Mouse (Mus musculus) midbrain, embryonic 14.5 days (tissue): ENCODE data around the gene Atp8b5. TPM values are rescaled to one million over a fixed set of nuclear protein-coding genes. Genes with fewer than 3 reads are reported as not detected.

Source experiments
- ATAC-seq: fragments of 200-750 bp; cut with Nextera tagmentation; 2 replicates; pipeline ENCODE4 v1.8.0; 2017; ENCODE audit warnings: moderate number of reproducible peaks, moderate library complexity; ENCODE audit not compliant: low FRiP score, low TSS enrichment
- DNase-seq: peaks from one replicate; pipeline ENCODE4 v3.0.0-alpha.2; 2015
- H3K27ac ChIP-seq: fragments of 300-500 bp; sonication (generic); replicated peaks from 2 replicates; pipeline ENCODE4 v1.5.1; 2014; ENCODE audit warnings: mild to moderate bottlenecking, low read depth, low read length, moderate library complexity
- H3K27me3 ChIP-seq: fragments of 300-500 bp; sonication (generic); 2 replicates; pipeline ENCODE4 v1.6.1; 2014; ENCODE audit warnings: low read length, control low read depth, mixed read lengths; ENCODE audit not compliant: control insufficient read depth, insufficient read depth
- H3K36me3 ChIP-seq: fragments of 300-500 bp; sonication (generic); 2 replicates; pipeline ENCODE4 v1.6.1; 2014; ENCODE audit warnings: low read length, control low read depth; ENCODE audit not compliant: control insufficient read depth, insufficient read depth
- H3K4me1 ChIP-seq: fragments of 300-500 bp; sonication (generic); 2 replicates; pipeline ENCODE4 v1.6.1; 2014; ENCODE audit warnings: mild to moderate bottlenecking, antibody characterized with exemption, low read length, control low read depth; ENCODE audit not compliant: control insufficient read depth, insufficient read depth
- H3K4me2 ChIP-seq: fragments of 300-500 bp; sonication (generic); 2 replicates; pipeline ENCODE4 v1.6.1; 2014; ENCODE audit warnings: mild to moderate bottlenecking, low read length, moderate library complexity
- H3K4me3 ChIP-seq: fragments of 300-500 bp; sonication (generic); replicated peaks from 2 replicates; pipeline ENCODE4 v1.5.1; 2014; ENCODE audit warnings: low read depth, low read length
- H3K9ac ChIP-seq: fragments of 300-500 bp; sonication (generic); replicated peaks from 2 replicates; pipeline ENCODE4 v1.6.1; 2014; ENCODE audit warnings: mild to moderate bottlenecking, low read length, moderate library complexity
- H3K9me3 ChIP-seq: fragments of 300-500 bp; sonication (generic); 2 replicates; pipeline ENCODE4 v1.6.1; 2016; ENCODE audit warnings: low read length, control low read depth, mixed read lengths; ENCODE audit not compliant: control insufficient read depth
- WGBS: fragments of 180-500 bp; shearing (Covaris S2); extraction: QIAGEN DNeasy Blood & Tissue Kit; methylation state at CpG from one replicate; pipeline ENCODE4 v1.1.7; 2014; 5-methylcytosine and 5-hydroxymethylcytosine counted together
- polyA plus RNA-seq: library from polyadenylated mRNA; unstranded; fragments of >200 nt; fragmentation: Nextera tagmentation; extraction: Ambion mirVana; gene quantifications from 2 replicates; pipeline ENCODE4 v1.2.1, GENCODE M21; 2014

Gene Atp8b5
- polyA plus RNA-seq, 1 experiment from 2014 or later = 0.57 TPM

GRCm38 (mm10) chr4:43417269-43418062 lies 150.5 kb downstream of the Atp8b5 start:
- Histone ChIP-seq H3K9me3 (no peaks in the 10 kb centered on the region), H3K27ac (no peak overlapping the region), H3K4me3 (no peak overlapping the region), H3K36me3 (peaks cover 74% of the 10 kb centered on the region), H3K27me3 (no peaks in the 10 kb centered on the region), H3K4me1 (no peaks in the 10 kb centered on the region), H3K4me2 (no peak overlapping the region), H3K9ac (no peak overlapping the region)
- WGBS = 72% methylated on average over 16 of the region's 16 CpGs
- ATAC-seq (no peak), DNase-seq (no peak)

DNA sequence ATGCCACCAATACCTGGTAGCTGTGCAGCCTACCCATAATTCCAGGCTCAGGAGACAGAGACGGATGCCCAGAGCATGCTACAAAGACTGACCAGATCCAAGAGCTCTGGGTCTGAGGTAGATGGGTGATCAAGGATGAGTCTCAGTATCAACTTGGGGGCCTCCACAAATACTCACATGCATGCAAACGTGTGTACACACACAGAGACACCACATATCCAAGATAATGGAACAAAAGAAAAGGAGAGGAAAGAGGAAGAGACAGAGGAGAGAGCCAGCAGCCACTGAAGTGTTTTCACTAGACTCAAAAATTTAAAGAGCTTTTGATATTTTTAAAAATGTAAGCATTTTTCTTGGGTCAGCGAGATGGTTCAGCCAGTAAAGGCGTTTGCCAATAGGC lies 151.5 kb downstream of the Atp8b5 start:
- no peak overlapping the region for H3K4me3 ChIP-seq
- peaks cover 9% of the 10 kb centered on the region; the same call in 1 of the 2 replicates for H3K27me3 ChIP-seq
- H3K27ac ChIP-seq = no peak overlapping the region
- H3K36me3 ChIP-seq = peaks cover 78% of the 10 kb centered on the region
- no peaks in the 10 kb centered on the region for H3K9me3 ChIP-seq
- no peaks in the 10 kb centered on the region for H3K4me1 ChIP-seq
- no peak for DNase-seq
- ATAC-seq = no peak
- H3K4me2 ChIP-seq = no peak overlapping the region
- no peak overlapping the region for H3K9ac ChIP-seq
- 73% methylated on average over 4 of the region's 4 CpGs for WGBS

DNA sequence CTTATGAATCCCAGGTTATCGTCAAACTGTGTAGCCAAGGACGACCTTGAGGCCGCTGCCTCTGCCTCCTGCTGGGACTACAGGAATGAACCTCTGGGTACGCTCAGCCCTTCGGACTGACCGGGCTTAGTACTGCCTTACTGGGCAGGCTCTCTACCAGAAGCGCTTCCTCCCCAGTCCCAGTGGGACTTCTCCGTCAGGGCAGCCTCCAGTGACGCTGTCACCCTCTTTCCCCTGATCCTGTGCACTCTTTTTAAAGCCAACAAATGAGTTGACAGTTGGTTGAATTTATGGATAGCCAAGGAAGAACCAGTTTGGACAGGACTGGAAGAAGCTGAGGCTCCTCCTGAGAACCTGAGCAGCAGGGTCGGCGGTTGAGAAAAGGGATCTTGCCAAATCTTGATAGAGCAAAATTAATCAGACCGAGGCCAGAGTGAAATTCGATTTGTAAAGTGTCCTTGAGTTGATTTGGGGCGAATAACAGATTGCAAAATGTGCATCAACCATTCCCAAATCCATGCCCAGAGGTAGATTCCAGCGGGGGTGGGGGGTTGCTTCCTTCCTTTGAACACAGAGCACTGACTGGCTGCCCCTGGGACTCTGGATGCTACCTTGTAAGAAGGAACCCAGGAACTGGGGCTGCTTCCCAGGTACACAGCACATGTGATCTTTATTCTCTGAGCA lies 152.2 kb downstream of the Atp8b5 start:
- no peaks in the 10 kb centered on the region for H3K9me3 ChIP-seq
- H3K4me2 ChIP-seq = no peak overlapping the region
- no peak for DNase-seq
- no peak overlapping the region for H3K27ac ChIP-seq
- H3K27me3 ChIP-seq = peaks cover 12% of the 10 kb centered on the region; the same call in 1 of the 2 replicates
- WGBS = 56% methylated on average over 15 of the region's 15 CpGs
- H3K9ac ChIP-seq = no peak overlapping the region
- H3K4me3 ChIP-seq = no peak overlapping the region
- ATAC-seq = no peak
- no peaks in the 10 kb centered on the region for H3K4me1 ChIP-seq
- peaks cover 84% of the 10 kb centered on the region for H3K36me3 ChIP-seq

GRCm38 (mm10) chr4:43419801-43420281 lies 152.9 kb downstream of the Atp8b5 start:
- H3K36me3 ChIP-seq = peaks cover 87% of the 10 kb centered on the region
- H3K4me3 ChIP-seq = no peak overlapping the region
- H3K27ac ChIP-seq = no peak overlapping the region
- no peak overlapping the region for H3K9ac ChIP-seq
- ATAC-seq = no peak
- H3K27me3 ChIP-seq = peaks cover 18% of the 10 kb centered on the region; the same call in 1 of the 2 replicates
- no peaks in the 10 kb centered on the region for H3K4me1 ChIP-seq
- no peak for DNase-seq
- 78% methylated on average over 9 of the region's 9 CpGs for WGBS
- H3K9me3 ChIP-seq = no peaks in the 10 kb centered on the region
- H3K4me2 ChIP-seq = no peak overlapping the region

DNA sequence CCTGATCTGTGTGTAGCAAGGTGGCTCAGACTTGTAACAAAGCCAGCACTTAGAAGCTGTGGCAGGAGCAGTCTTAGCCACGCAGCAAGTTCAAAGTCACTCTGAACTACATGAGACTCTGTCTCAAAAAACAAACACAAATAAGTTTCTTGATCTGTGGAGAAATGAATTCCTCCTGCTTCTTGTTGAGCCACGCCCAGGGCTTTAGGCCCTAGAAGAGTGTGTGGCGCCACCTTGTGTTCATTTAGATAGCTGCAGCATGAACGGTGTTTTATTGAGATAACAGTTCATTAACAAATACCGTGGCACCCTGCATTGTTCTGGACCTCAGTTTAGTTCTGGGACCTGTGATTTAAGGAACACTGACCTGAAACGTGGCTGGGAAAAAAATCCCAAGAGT lies 153.3 kb downstream of the Atp8b5 start:
- Histone ChIP-seq H3K27me3 (peaks cover 23% of the 10 kb centered on the region; the same call in 1 of the 2 replicates), H3K9me3 (no peaks in the 10 kb centered on the region), H3K4me2 (no peak overlapping the region), H3K4me3 (no peak overlapping the region), H3K4me1 (no peaks in the 10 kb centered on the region), H3K27ac (no peak overlapping the region), H3K9ac (no peak overlapping the region), H3K36me3 (peaks cover 87% of the 10 kb centered on the region)
- peak; percentile 93 for DNase-seq
- 7% methylated on average over 6 of the region's 6 CpGs for WGBS
- no peak for ATAC-seq

- WGBS = 77% methylated on average over 28 of the region's 28 CpGs
- H3K9me3 ChIP-seq = no peaks in the 10 kb centered on the region
- H3K9ac ChIP-seq = no peak overlapping the region
- H3K4me1 ChIP-seq = no peaks in the 10 kb centered on the region
- H3K27ac ChIP-seq = no peak overlapping the region
- H3K36me3 ChIP-seq = peaks cover 87% of the 10 kb centered on the region
- H3K4me2 ChIP-seq = no peak overlapping the region
- peaks cover 33% of the 10 kb centered on the region; the same call in 1 of the 2 replicates for H3K27me3 ChIP-seq
- DNase-seq (no peak), ATAC-seq (no peak)
- no peak overlapping the region for H3K4me3 ChIP-seq
These were observed 154.8 kb downstream of the Atp8b5 start for GRCm38 (mm10) chr4:43421632-43422240.

Other genes with a start within 250 kb of the Atp8b5 start
- gene Pigo, start 241.3 kb upstream of the Atp8b5 start, polyA plus RNA-seq = 23.3 and 26.4 TPM in 2 replicates
- gene Stoml2, start 235.4 kb upstream of the Atp8b5 start, polyA plus RNA-seq = 219 and 222 TPM in 2 replicates
- 32.5 and 35.4 TPM in 2 replicates for gene Fam214b, start 220.9 kb upstream of the Atp8b5 start, polyA plus RNA-seq
- gene Unc13b, start 208.2 kb upstream of the Atp8b5 start, polyA plus RNA-seq = 14.3 and 20.4 TPM in 2 replicates
- 68.1 and 106 TPM in 2 replicates for gene Rusc2, start 114.8 kb downstream of the Atp8b5 start, polyA plus RNA-seq
- gene Fam166b, start 162.0 kb downstream of the Atp8b5 start, polyA plus RNA-seq = 0.46 and 0.76 TPM in 2 replicates
- gene Tesk1, start 174.8 kb downstream of the Atp8b5 start, polyA plus RNA-seq = 20.9 and 21.2 TPM in 2 replicates
- 7.9 and 12.9 TPM in 2 replicates for gene Cd72, start 187.5 kb downstream of the Atp8b5 start, polyA plus RNA-seq
- not detected in 2 replicates for gene Sit1, start 216.6 kb downstream of the Atp8b5 start, polyA plus RNA-seq
- gene Ccdc107, start 225.7 kb downstream of the Atp8b5 start, polyA plus RNA-seq = 68.1 and 80.6 TPM in 2 replicates
- gene Arhgef39, start 232.5 kb downstream of the Atp8b5 start, polyA plus RNA-seq = 5.0 and 6.0 TPM in 2 replicates
- gene Car9, start 239.8 kb downstream of the Atp8b5 start, polyA plus RNA-seq = 0.30 TPM in 1 of 2 replicates, not detected in the other